Mouse (Mus musculus) bone marrow macrophage, adult 2 months (primary cell): ENCODE measurements at regions not wholly inside any gene's neighbourhood (a gene's known extent, or its start where the extent isn't known, plus 50 kb on each side); places are given as distances from the start of the nearest gene placed in this dataset.

Experiments used
- CTCF ChIP-seq: IDR thresholded peaks from 2 replicates; pipeline ENCODE4 v1.5.1; 2012; ENCODE audit warnings: low read depth, mild to moderate bottlenecking, low read length, moderate library complexity
- POLR2A ChIP-seq: IDR thresholded peaks from 2 replicates; pipeline ENCODE4 v1.6.1; 2012; ENCODE audit warnings: mild to moderate bottlenecking, low read depth, low read length, borderline replicate concordance

DNA sequence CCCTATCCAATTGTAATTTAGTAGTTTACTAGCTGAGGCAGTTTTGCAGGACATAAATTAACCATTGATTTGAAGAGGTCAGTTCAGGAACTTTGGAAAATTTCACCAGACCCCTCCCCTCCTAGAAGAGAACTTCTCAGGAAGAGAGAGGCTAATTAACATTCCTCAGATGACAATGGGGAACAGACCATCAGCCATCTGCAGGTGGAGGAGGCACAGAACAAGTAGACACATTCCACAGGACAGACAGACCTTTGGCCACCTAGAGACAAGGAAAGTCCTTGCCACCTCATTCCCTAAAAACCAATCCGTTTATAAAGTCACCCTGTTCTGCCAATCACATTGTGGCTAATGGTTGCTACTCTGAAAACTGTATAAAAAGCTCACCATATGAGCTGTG is 463.5 kb upstream of the Cntn5 start:
- TF ChIP-seq CTCF: no peak
- TF ChIP-seq POLR2A: no peak
